Mouse (Mus musculus) cerebellum, adult 2 months (tissue): ENCODE measurements around the gene Vmn2r61.

Experiments
- CTCF ChIP-seq: fragments of 200-500 bp; IDR thresholded peaks from 2 replicates; pipeline ENCODE4 v1.5.1; 2011; ENCODE audit warnings: low read depth, mild to moderate bottlenecking, control low read depth, low read length, moderate library complexity, borderline replicate concordance; ENCODE audit not compliant: insufficient read depth
- POLR2A ChIP-seq: fragments of 200-500 bp; IDR thresholded peaks from 2 replicates; pipeline ENCODE4 v1.6.1; 2011; ENCODE audit warnings: low read length, control low read depth, borderline replicate concordance; ENCODE audit not compliant: insufficient read depth

GRCm38 (mm10) chr7:42259753-42260152 is at the start of gene Vmn2r61:
- TF ChIP-seq POLR2A (no peak), CTCF (no peak)
